Mouse (Mus musculus): ENCODE results near the gene Vmn1r95. TPM values are rescaled to one million over a fixed set of nuclear protein-coding genes. Genes with fewer than 3 reads are reported as not detected.
"Not testable (repeated sequence)": the region's sequence is repeated elsewhere in the genome, so short reads cannot be mapped to it uniquely, and the experiment has no call there.

Gene Vmn1r95
- total RNA-seq (2021): not detected

- DNase-seq (ENCODE audit: extremely low spot score in 1 of 2, low spot score in 1 of 2): not testable (repeated sequence)
Measured at GRCm38 (mm10) chr7:20193410-20193809, at the start of gene Vmn1r95. TSS of gene Vmn1r95 (plus strand) at chr7:20193710.

- not testable (repeated sequence) for DNase-seq (ENCODE audit: extremely low spot score in 1 of 2, low spot score in 1 of 2)
Measured at GRCm38 (mm10) chr7:20168277-20168676, 25.2 kb upstream of the Vmn1r95 start, which contains the start of gene Vmn1r94. TSS of gene Vmn1r94 (minus strand) at chr7:20168377.

DNA sequence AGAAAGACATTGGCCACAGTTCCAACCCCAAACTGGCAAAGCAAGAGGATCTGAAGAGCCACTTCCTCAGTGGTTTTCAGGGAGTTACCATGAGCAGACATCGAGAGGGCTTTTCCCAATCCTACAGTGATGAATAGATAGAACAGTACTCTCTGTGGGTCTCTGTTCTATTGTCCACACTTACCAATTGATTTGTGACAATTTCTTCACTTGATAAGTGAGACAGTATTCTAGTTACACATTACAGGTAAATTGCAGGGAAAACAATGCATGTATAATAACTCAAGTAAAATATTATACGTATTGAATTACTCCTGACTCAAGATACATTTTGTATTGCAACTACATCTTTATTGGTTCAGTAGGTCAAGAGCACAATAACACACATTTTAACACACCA is 12.0 kb downstream of the Vmn1r95 start, which contains the start of gene Gm6164:
Gene Gm6164 (minus strand): TSS at position 101 of the 400 bp plus-strand sequence.
- DNase-seq (ENCODE audit: extremely low spot score in 1 of 2, low spot score in 1 of 2): not testable (repeated sequence)

- not testable (repeated sequence) for DNase-seq (ENCODE audit: extremely low spot score in 1 of 2, low spot score in 1 of 2)
Measured at GRCm38 (mm10) chr7:20233728-20234127, 40.2 kb downstream of the Vmn1r95 start, which contains the start of gene Gm4498. TSS of gene Gm4498 (minus strand) at chr7:20233828.

Other genes starting within 250 kb of the Vmn1r95 start
- not detected for gene Igsf23, start 243.0 kb upstream of the Vmn1r95 start, total RNA-seq (2021)
- not detected for gene Ceacam20, start 228.3 kb upstream of the Vmn1r95 start, total RNA-seq (2021)
- gene Nlrp9b, start 202.2 kb upstream of the Vmn1r95 start, total RNA-seq (2021): not detected
- not detected for gene Vmn1r91, start 94.0 kb upstream of the Vmn1r95 start, total RNA-seq (2021)
- gene Gm16442, start 71.1 kb upstream of the Vmn1r95 start, total RNA-seq (2021): not detected
- gene Vmn1r93, start 54.6 kb upstream of the Vmn1r95 start, total RNA-seq (2021): not detected
- gene Vmn1r94, start 25.3 kb upstream of the Vmn1r95 start, total RNA-seq (2021): not detected
- not detected for gene Gm6164, start 11.9 kb downstream of the Vmn1r95 start, total RNA-seq (2021)
- gene Gm4498, start 40.1 kb downstream of the Vmn1r95 start, total RNA-seq (2021): not detected
- not detected for gene Gm5890, start 69.1 kb downstream of the Vmn1r95 start, total RNA-seq (2021)
- gene Gm4133, start 140.4 kb downstream of the Vmn1r95 start, total RNA-seq (2021): not detected
- gene Gm5728, start 181.7 kb downstream of the Vmn1r95 start, total RNA-seq (2021): not detected
- not detected for gene Vmn1r100, start 224.2 kb downstream of the Vmn1r95 start, total RNA-seq (2021)
- not detected for gene Vmn1r101, start 248.9 kb downstream of the Vmn1r95 start, total RNA-seq (2021)

Measured in layer of hippocampus, postnatal 25 days (tissue).